Mouse (Mus musculus) cerebellum, adult 9-11 months (tissue): ENCODE measurements around the gene Cyb5d1.

Experiments
- DNase-seq: peaks from one replicate; pipeline ENCODE4 v3.0.0; 2022

Cyb5d1 gene

DNA sequence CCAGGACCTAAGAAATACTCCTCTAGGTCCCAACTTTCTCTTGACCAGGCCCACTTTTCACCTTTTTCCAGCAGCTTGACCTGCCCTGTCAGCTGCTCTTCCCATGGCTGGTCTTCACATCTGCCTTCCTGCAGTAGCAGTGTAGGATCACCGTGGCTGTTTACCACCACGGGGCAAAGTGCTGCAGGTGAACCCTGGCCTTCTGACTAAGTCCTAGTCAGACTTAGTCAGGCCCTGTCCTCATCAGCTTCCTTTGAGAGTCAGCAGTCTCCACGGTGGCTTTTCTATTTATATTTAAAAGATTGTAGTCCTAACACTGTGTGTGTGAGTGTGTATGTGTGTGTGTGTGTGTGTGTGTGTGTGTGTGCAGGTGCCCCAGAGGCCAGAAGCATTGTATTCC is 17.7 kb downstream of the Cyb5d1 start:
- DNase-seq: no peak

DNA sequence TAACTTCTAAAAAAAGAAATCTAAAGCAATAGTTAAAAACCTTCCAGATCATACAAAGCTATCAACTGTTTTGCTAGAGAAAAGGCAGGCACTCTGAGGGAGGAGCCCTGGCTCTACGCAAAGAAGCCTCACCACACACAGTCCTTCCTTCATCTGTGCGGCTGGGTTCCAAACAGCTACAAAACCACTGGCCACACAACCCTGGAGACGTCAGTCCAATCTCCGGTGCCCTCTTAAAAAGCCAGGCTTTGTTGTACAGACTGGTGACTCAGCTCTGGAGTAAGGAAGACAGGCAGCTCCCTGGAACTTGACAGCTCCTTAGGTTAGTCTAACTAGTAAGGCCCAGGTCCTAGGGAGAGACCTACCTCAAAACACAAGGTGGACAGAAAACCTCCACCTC is 19.8 kb downstream of the Cyb5d1 start:
- DNase-seq: no peak

DNA sequence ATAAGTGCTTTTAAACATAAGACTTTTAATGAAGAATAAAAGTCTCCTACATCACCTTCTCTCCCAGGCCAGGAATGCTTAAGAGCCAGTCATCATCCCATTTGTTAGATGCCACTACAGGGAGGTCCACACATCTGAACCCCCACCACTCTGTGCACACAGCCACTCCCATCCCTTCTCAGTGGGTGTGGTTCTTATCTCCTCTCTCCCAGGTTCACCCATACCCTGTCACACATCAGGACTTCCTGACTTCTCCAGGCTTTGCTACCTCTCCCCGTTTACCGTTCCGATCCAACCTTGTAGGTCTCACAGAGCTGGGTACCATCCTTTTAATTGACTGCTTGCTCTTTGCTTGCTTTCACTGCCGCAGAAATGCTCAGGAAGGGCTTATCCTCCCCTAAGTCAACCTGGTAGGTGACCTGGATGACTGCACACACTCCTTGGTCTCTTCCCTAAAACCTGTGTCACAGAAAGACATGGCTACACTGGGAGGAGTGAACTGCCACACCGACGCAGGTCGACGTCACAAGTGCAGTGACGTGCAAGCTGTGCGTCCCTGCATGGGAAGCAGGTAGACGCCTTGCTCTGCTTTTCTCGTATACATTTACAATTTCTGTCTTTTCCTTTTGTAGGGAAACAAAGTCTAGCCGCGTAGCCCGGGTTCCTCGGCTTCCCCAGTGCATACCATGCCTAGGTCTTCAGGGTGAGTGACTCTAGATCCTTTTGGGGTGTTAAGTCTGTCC is 22.0 kb downstream of the Cyb5d1 start:
- DNase-seq: no peak

DNA sequence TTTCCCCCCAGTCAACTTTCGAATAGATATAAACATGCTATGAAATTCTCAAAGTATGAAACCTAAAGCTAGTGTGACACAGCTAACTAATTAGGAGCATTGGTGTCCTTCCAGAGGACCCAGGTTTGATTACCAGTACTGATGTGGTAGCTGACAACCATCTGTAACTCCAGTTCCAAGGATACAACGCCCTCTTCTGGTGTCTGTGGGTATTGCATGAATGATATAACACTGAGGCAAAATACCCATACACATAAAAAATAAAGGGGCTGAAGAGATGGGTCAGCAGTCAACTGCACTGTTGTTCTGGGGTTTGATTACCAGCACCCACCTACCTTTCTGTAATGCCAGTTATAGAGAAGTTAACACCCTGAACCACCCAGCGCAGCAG is 22.7 kb downstream of the Cyb5d1 start:
- DNase-seq: peak; percentile 43

DNA sequence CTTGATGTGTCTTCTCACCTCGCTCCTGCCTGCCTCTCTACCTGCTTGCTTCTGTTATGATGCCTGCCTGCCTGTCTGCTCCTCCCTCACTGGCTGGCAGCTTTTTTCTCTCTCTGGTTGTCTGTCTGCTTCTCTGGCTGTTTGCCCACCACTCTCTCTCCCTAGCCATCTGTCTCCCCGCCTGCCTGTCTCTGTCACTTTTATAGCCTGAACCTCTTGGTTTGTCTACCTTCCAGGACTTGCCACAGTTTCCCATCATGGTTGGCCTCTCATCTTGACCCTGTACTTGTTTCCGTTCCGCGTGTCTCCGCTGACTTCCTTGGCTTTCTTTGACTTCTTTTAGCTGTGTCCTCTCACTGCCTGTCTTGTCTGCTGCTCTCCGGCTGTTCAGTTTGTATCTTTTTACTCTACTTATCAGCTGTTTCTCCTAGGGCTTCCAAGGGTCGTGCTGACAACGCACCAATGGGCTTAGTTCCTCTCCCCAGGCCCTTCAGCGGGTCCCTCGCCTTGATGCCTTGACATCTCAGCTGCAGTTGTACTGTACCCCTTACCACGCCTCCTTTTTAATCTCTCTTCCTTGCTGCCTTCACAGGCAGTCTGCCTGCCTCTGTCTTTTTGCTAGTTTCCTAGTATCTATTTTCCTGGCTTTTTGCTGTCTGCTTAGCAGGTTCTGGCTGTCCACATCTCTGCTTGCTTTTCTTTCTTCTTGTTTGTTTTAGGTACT is 23.2 kb downstream of the Cyb5d1 start:
- DNase-seq: peak; percentile 96

DNA sequence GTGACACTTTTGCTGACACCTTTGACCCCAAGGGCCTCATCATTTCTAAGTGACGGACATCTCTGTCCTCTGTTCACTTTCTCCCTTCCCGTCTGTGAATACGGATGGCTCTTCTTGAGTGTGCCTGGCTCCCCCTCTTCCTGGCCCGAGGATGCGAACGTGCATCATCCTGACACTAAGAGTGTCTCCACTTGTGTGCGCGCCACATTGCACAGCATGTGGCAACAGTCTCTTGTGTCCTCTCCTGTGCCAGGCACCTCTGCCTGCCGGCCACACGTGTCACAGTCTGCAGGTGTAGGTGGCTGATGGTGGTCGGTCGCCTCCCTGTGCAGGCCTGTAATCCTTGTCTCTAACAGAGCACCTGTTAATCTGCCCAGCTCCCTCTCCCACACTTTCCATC is 23.8 kb downstream of the Cyb5d1 start:
- DNase-seq: no peak

DNA sequence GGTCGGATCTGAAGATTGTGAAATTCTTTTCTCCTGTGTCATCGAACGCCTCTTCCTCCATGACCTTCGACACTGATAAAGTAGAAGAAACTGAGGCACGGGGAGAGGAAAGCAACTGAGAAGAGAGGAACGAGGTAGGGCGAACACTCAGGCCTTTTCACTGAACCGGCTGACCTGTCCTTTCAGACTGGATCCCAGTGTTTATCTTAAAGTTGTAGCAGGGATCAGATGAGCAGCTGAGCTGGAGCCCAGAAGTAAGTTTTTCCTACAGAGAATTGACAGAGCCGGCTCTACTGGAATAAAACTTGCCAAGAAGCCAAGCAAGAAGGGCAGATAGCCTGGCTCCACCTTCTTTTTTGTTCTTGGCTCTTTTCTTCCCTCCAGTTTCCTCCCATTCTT is 24.6 kb downstream of the Cyb5d1 start:
- no peak for DNase-seq

DNA sequence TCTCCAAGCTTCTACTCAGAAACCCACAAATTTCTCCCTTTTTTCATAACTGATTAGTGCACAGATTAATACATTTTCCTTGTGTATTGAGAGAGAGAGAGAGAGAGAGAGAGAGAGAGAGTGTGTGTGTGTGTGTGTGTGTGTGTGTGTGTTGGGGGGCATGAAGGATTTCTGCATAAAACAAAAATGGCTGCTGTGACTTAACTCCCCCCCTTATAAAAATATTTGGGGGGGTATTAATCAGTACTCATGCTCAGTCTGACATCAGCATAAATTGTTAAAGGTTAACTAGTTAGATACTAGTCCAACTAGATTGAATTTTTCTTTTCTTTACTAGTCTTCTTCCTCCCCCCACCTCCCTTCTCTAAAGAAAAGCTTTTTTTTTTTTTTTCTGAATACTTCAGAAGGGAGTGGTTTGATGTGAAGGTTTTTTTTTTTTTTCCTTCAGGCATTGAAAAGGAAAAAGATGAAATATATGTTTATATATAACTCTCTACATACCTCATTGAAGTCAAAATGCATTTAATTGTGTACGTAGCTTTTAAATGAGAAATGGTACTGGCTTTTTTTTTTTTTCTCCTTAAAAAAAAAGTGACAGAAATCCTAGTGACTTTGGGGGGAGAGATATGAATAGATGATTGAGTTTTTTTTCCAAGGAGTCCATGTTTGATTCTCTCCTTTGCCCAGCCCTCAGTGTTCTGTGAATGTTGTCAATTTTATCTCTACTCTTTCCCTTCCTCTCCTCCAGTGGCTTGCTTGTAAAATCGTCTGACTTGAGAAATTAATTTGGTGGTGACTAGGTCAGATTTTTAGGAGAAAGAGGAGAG is 25.2 kb downstream of the Cyb5d1 start:
- DNase-seq: no peak

DNA sequence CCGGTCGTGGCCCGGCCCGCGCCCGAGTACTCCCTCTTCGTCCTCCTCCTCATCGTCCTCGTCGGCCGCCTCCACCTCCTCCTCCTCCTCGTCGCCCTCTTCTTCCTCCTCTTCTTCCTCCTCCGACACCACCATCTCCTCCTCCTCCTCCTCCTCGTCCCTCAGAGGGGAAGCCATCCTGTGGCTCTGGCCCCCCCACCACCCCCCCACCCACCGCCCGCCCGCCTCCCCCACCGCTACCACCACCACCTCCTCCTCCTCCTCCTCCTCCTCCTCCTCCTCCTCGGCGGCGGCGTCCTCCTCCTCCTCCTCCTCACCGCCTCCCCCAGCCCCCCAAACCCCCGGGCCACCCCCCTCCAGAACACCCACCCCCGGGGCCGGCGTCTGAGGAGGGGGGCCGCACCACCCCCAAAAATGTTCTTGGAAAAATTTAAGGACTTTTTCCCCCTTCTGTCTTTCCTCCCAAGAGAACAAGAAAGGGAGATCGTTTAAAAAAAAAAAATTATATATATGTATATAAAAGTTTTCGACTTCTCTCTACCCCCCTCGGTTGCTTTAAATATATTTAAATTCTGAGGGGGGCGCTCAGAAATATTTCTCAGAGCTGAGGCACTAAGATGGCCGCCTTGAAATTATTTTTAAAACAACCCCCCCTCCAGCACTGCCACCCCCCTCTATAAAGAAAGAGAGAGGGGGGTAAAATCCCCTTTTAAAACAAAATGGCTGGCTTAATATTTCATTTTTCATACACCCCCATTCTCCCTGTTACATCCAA is 26.0 kb downstream of the Cyb5d1 start, which contains the start of gene Chd3:
TSS of gene Chd3 (minus strand) at position 192 of the 775 bp plus-strand sequence.
- no peak for DNase-seq

DNA sequence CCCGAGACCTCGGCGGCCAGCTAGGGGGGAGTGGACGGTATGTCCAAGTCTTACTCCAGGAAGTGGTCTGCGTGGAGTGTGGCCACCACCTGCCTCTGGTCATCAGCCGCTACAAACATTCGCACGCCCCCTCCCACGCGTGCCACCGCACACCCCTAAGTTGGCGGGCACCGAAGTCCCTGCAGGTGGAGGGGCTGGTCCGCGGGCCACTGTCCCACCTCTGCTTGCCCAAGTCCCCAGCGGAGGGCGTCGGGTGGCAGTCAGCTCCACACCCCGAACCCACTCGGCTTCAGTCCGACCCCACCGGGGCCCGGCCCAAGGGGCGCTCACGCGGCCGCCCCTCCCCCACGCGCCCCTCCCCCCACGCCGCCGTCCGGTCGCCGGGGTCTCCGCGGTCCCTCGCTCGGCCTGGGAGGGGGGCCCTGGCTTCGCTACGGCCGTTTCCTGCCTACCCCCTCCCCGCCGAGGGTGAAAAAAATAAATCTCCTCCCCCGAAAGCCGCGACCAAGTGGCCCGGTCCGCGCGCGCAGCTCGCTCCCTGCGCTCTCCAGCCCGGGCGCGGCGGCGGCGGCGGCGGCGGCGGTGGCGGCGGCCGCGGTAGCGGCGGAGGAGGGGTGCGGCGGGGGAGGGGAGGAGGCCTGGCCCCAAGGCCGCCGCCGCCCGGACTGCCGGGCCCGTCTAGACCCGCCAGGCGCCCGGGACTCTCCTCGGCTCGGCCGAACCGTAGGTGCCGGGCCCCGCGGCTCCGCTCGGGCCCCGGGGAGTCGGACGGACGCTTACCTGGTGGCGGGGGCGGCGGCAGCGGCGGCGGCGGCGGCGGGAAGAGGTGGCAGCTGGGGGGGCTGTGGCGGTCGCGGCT is 26.8 kb downstream of the Cyb5d1 start:
- peak; percentile 73 for DNase-seq

DNA sequence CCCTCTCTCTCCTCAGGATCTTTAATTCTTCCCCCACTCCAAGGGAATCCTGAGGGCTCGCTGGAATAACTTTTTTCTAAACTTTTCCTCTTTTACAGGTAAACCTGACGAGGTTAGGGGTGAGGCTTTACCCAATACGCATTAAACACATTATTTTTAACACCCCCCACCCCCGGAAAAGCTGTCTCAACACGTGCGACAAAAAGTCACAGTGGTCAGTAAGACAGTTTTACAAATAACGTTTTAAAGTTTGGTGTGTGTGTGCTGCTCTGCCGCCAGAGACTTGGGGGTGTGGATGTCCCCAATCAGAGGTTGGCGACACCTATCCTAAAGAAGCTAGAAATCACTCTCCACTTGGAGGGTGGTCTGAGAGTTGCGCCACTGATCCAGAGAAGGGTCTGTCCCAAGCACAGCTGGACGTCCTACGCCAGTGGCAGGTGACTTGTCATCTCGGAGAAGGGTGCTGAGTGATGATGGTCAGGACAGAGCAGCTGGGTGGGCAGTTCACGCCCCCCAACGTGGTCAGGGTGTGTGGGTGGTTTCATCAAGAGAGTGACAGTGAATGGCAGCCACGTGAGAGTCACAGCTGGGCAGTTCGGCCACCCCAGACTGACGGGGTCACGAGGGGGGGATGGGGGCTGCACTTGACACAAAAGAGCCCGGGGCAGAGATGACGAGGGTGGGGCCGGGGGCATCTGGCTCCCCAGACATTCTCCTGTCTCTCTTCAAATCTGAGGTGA is 27.6 kb downstream of the Cyb5d1 start:
- peak; percentile 68 for DNase-seq

DNA sequence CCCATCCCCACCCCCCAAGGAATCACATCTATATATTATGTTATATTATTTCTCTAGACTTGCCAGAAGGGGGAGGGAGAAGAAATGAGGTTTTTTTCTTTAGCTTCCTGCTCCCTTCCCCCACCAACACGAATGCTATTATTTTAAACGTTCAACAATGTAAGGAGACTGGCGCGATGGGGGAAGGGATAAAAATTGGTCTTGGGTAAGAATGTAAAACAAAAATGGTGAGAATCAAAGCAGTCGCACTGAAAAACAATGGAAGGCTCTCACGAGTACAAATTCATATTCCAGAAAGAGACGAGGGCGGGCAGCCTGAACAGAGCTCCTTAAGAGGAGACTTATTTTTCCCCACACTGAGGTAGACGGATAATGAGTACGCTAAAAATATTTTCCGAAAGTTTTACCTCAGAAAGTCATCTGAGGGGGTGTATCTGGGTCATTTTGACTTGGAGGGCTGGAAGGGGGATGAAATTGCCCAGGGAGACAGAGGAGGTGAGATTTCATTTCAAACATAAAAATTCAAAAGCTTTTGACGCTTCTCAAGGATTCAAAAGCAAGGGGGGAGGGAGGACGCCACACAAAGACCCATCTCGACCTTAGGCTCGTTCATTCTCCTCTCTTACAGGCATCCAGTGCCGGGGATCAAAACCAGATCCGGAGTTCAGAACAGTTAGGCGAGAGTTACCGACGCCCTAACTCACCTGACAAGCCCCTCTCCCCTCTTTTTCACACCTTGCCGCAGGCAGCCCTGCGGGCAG is 28.4 kb downstream of the Cyb5d1 start:
- peak; percentile 41 for DNase-seq

DNA sequence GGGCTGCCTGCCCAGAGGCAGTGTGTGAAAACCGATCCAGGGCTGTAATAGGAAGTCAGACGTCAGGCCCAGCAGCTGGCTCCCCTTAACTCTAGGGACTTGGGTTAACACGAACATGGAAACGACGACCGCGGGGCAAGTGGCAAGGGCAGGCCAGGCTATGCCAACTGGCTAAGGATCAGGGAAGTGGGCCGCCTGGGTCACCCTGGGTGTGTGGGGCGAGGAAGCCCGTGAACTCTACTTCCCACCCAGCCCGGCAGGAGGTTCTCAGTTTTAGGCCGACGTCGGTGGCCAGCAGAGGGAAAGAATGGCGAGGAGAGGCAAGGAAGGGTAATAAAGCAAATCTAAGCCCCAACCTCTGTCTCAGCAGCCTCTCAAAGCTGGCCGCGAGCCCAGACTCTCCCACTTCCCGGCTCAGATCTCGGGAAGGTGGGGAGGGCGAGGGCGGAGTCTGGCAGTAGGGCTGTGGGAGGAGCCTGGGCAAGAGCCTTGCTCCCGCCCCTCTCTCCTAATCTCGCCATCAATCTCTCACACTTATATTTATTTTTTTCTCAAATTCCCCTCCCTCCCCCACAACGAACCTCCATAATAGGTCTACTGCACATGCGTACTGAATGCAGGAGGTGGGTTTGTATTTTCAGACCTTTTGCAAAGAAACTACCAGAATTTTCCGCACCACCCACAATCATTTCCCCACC is 29.1 kb downstream of the Cyb5d1 start:
- DNase-seq: peak; percentile 86

DNA sequence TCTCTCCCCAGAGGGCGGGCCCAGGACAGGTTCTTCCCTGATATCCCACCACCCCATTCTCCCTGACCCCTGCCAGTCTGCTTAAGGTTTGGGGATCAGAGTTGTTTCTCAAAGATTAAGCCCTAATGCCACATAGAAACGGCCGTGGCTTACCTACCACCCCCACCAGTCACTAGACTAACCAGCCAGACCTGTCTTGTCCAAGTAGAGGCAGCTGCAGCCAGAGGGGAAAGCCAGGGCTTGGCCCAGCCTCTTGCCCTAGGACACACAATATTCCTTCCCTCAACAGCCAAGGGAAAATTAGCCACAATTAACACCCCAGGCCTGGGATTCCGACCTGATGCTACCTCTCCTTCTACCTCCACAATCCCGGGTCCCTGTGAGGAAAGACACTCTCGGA is 29.7 kb downstream of the Cyb5d1 start:
- peak; percentile 41 for DNase-seq

DNA sequence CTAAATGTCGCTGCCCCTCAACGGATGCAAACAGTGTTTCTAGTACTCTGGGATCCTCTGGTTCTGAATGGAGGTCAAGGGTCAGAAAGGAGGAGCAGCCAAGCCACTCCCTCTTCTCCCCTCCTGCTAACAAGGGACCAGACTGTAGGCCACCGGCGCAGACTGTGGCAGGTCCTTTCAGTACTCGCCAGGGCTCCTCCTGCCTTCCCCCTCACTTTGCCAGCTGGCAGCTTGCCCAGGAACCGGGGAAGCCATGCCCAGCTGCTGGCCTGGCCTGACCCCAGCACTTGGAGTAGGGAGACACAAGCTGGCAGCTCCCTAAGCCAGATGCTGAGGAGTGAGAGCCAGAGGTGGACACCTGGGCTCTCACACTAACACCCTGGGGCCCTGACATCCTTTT is 30.5 kb downstream of the Cyb5d1 start:
- peak; percentile 94 for DNase-seq

DNA sequence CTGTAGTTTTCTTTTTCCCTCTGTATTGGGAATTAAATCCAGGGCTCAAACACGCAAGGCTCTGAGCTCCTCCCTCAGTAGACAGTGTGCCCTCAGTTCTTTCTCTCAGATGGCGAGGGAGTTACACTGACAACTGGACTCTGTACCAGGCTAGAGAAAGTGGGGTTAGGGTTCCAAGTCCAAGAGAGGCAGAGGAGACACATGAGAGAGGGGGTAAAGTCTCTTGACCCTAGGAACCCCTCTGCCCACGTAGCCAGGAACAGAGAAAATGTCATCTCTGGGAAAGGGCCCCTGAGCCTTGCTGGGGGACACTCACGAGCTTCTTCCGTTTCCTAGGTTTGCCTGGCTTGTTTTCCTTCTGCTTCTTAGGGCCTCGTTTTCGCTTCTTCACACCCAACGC is 31.1 kb downstream of the Cyb5d1 start:
- no peak for DNase-seq

DNA sequence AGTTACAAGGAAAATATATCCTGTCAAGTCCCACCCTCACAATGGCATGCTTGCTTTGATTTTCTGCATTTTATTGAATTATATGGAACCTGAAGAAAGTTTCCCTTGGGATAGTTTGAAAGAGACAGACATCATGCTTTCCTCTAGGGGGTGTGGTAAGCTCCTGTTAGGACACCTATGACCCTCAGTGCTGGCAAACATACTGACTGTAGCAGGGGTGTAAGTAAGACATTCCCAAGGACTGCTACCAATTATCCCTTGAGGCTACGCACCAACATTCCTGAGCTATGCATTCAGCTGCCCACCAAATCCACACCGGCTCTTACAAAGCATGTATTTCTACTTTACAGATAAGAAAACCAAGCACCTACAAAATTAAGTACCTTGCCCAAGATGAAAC is 33.0 kb downstream of the Cyb5d1 start:
- no peak for DNase-seq

DNA sequence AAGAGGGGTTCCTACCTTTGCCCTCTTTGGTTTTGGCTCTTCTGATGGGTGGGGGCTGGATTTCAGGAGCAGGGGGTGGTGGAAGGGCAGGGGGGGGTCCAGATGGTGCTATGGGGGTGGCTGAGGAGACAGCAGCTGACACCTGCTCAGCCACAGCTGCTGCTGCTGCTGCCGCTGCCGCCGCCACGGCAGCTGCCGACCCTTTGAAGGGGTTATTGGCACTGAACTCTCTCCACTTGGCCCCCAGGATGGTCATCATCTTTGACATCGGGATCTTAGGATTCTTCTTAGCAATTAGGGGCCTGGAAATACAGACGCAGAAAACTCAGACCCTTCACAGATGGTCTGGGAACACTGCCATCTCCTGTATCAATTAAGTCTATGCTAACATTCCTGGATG is 33.4 kb downstream of the Cyb5d1 start:
- DNase-seq: no peak

DNA sequence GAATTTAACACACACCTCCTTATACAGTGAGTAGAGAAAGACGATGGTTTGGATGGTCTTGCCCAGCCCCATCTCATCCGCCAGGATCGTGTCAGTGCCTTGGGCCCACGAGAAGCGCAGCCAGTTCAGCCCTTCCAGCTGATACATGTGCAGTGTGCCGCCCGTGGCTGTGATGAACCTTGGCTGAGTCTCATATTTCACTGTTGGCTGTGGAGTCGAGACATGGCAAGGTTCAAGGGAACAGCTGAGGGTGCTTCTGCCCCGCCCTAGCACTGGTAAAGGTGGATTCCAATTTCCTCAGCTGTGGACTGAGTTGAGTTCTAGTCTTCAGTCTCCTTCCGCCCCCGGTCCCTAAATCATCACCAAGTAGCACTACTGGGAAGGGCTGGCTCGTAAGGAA is 37.7 kb downstream of the Cyb5d1 start:
- DNase-seq: no peak

DNA sequence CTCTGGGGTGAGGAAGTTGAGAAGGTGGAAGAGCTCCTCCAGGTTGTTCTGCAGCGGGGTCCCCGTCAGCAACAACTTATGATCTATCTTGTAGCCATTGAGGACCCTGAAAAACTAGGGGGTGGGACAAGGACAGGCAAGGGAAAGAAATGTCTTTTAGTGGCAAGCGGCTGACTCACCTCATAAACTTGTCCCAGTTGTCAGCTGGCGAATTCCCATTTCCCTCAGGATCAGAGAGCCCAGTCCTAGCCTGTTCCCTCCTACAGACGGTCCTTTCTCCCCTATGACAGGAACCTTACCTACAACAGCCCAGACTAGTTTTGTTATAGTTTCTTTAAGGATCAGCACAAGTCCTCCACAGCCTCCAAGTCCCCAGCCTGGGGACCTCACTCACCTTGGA is 38.9 kb downstream of the Cyb5d1 start:
- DNase-seq: no peak
